Mouse (Mus musculus): Measurements from ENCODE around the gene Chil1. TPM values are rescaled to one million over a fixed set of nuclear protein-coding genes. Genes with fewer than 3 reads are reported as not detected.

Gene Chil1
- polyA plus RNA-seq, 1 experiment from 2014 or later: 11.6 TPM

DNA sequence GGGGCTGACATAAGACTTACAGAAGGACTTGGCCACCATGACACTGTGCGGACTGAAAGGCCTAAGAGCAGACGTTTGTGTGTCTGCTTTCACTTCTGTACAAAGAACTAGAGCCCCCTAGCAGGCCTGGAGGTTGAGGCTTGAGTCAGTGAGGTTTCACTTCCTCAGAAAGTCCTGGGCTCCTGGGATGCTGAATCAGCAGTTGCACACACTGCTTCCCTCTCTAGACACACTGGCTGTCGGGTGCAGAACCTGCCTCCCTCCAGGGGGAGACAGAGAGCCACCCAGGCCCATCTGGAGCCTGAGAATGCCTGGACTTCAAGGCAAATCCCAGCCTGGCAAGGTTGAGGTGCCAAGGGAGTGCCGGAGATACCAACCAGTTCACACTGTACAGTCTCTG, 14.4 kb downstream of the Chil1 start:
- Histone ChIP-seq H3K9ac (no peak overlapping the region), H3K4me1 (peaks cover 40% of the 10 kb centered on the region), H3K36me3 (no peaks in the 10 kb centered on the region), H3K27me3 (no peaks in the 10 kb centered on the region), H3K27ac (peak overlapping the region; percentile 74), H3K4me2 (replicated peaks) (peak overlapping the region; percentile 23), H3K9me3 (no peaks in the 10 kb centered on the region), H3K4me3 (no peak overlapping the region)
- no peak; the same call in 1 of the 2 replicates for ATAC-seq (ENCODE audit: low FRiP score, low read depth)
- 68% methylated on average over 4 of the region's 4 CpGs for WGBS

GRCm38 (mm10) chr1:134197325-134197982, 15.5 kb downstream of the Chil1 start:
- Histone ChIP-seq H3K27me3 (no peaks in the 10 kb centered on the region), H3K27ac (no peak overlapping the region), H3K36me3 (no peaks in the 10 kb centered on the region), H3K4me2 (replicated peaks) (no peak overlapping the region), H3K4me1 (peaks cover 40% of the 10 kb centered on the region), H3K4me3 (no peak overlapping the region), H3K9me3 (no peaks in the 10 kb centered on the region), H3K9ac (no peak overlapping the region)
- ATAC-seq (ENCODE audit: low FRiP score, low read depth): no peak
- WGBS: 83% methylated on average over 15 of the region's 15 CpGs

GRCm38 (mm10) chr1:134198197-134198995, 16.4 kb downstream of the Chil1 start:
- no peak overlapping the region for H3K27ac ChIP-seq
- 86% methylated on average over 12 of the region's 12 CpGs for WGBS
- H3K4me1 ChIP-seq: peaks cover 34% of the 10 kb centered on the region
- H3K9me3 ChIP-seq: no peaks in the 10 kb centered on the region
- no peak overlapping the region for H3K4me3 ChIP-seq
- no peak overlapping the region; the same call in 1 of the 2 replicates for H3K4me2 ChIP-seq (replicated peaks)
- H3K27me3 ChIP-seq: no peaks in the 10 kb centered on the region
- no peak overlapping the region for H3K9ac ChIP-seq
- no peaks in the 10 kb centered on the region for H3K36me3 ChIP-seq
- no peak for ATAC-seq (ENCODE audit: low FRiP score, low read depth)

GRCm38 (mm10) chr1:134200481-134200880, 18.5 kb downstream of the Chil1 start:
- Histone ChIP-seq H3K4me2 (replicated peaks) (no peak overlapping the region), H3K9me3 (no peaks in the 10 kb centered on the region), H3K4me3 (no peak overlapping the region), H3K36me3 (no peaks in the 10 kb centered on the region), H3K27me3 (no peaks in the 10 kb centered on the region), H3K9ac (no peak overlapping the region), H3K4me1 (peaks cover 17% of the 10 kb centered on the region), H3K27ac (no peak overlapping the region)
- ATAC-seq (ENCODE audit: low FRiP score, low read depth): no peak
- WGBS: 51% methylated on average over 2 of the region's 2 CpGs

GRCm38 (mm10) chr1:134200998-134201686, 19.2 kb downstream of the Chil1 start:
- no peak overlapping the region for H3K9ac ChIP-seq
- H3K36me3 ChIP-seq: no peaks in the 10 kb centered on the region
- H3K27ac ChIP-seq: no peak overlapping the region
- WGBS: 91% methylated on average over 6 of the region's 6 CpGs
- peaks cover 17% of the 10 kb centered on the region for H3K4me1 ChIP-seq
- no peak for ATAC-seq (ENCODE audit: low FRiP score, low read depth)
- H3K4me3 ChIP-seq: no peak overlapping the region
- H3K4me2 ChIP-seq (replicated peaks): no peak overlapping the region
- no peaks in the 10 kb centered on the region for H3K27me3 ChIP-seq
- no peaks in the 10 kb centered on the region for H3K9me3 ChIP-seq

GRCm38 (mm10) chr1:134201751-134202420, 19.9 kb downstream of the Chil1 start:
- no peaks in the 10 kb centered on the region for H3K36me3 ChIP-seq
- ATAC-seq (ENCODE audit: low FRiP score, low read depth): no peak
- WGBS: 46% methylated on average over 3 of the region's 3 CpGs
- H3K4me2 ChIP-seq (replicated peaks): no peak overlapping the region
- no peaks in the 10 kb centered on the region for H3K27me3 ChIP-seq
- no peaks in the 10 kb centered on the region for H3K9me3 ChIP-seq
- no peak overlapping the region for H3K9ac ChIP-seq
- no peak overlapping the region for H3K4me3 ChIP-seq
- peaks cover 16% of the 10 kb centered on the region for H3K4me1 ChIP-seq
- no peak overlapping the region for H3K27ac ChIP-seq

- 89% methylated on average over 13 of the region's 13 CpGs for WGBS
- no peak overlapping the region for H3K4me3 ChIP-seq
- no peak overlapping the region for H3K9ac ChIP-seq
- H3K9me3 ChIP-seq: no peaks in the 10 kb centered on the region
- ATAC-seq (ENCODE audit: low FRiP score, low read depth): no peak
- no peaks in the 10 kb centered on the region for H3K27me3 ChIP-seq
- H3K4me1 ChIP-seq: peaks cover 16% of the 10 kb centered on the region
- H3K27ac ChIP-seq: no peak overlapping the region
- H3K36me3 ChIP-seq: no peaks in the 10 kb centered on the region
- no peak overlapping the region for H3K4me2 ChIP-seq (replicated peaks)
These were observed 22.3 kb downstream of the Chil1 start for GRCm38 (mm10) chr1:134204230-134204629.

DNA sequence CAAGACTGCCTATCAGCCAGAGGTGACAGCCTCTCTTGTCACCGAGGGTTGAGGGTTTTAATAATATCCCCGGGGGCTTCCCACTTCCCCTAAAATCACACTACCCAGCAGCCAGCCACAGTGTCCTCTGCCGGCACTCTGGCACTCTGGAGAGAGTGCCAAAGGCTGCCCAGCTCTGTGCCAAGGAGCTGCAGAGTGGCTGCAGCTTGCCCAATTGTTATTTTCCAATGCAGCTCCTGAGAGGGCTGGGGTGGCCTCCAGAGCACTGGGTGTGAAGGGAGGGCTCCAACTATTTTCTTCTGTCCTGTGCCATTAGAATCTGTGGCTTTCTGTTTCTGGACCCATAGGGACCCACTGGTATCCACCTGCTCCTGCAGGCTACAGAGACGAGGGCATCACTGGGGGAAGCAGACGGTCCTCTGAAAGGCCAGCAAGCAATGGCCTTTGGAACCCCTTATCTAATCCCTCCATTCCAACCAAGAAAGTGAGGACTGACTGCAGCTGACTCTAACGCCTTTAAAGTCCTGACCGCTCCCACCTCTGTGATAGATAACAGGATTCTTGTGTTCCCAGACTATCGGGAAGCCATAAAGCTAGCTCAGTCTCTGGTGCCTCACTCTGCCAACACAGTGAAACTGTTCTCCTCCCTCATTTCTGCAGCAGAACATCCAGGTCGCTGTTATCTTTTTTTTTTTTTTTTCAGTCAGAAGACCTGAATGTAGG, 23.5 kb downstream of the Chil1 start:
- H3K36me3 ChIP-seq: no peaks in the 10 kb centered on the region
- H3K27ac ChIP-seq: no peak overlapping the region
- H3K9ac ChIP-seq: no peak overlapping the region
- no peak for ATAC-seq (ENCODE audit: low FRiP score, low read depth)
- 46% methylated on average over 9 of the region's 9 CpGs for WGBS
- H3K27me3 ChIP-seq: no peaks in the 10 kb centered on the region
- H3K4me1 ChIP-seq: peaks cover 21% of the 10 kb centered on the region
- no peaks in the 10 kb centered on the region for H3K9me3 ChIP-seq
- no peak overlapping the region for H3K4me2 ChIP-seq (replicated peaks)
- no peak overlapping the region for H3K4me3 ChIP-seq

DNA sequence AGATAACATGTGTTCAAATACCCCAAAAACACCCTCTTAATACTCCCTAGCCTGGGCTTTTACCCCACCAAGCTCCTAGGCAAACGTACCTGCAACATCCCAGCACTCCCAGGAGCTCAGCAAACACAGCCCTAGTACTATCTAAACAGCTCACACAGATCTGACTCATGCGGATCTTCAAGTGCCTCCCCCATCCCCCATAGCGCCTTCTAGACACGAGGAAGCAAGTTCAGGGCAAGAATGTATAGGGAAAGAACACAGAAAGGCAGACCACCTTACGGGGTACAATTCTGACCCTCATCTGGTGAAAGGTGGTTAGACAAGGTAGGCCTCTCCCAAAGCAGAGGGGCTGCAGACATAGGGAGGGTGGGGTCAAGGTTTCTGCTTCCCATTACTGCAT, 24.1 kb downstream of the Chil1 start:
- Histone ChIP-seq H3K9ac (0 out of 2 replicates have a peak overlapping the region, but pooled peaks have one; percentile 1), H3K27ac (no peak overlapping the region), H3K9me3 (no peaks in the 10 kb centered on the region), H3K4me1 (peaks cover 27% of the 10 kb centered on the region), H3K4me2 (replicated peaks) (no peak overlapping the region), H3K27me3 (no peaks in the 10 kb centered on the region), H3K4me3 (no peak overlapping the region), H3K36me3 (no peaks in the 10 kb centered on the region)
- ATAC-seq (ENCODE audit: low FRiP score, low read depth): no peak
- 34% methylated on average over 5 of the region's 5 CpGs for WGBS

GRCm38 (mm10) chr1:134210179-134210755, 28.3 kb downstream of the Chil1 start:
- Histone ChIP-seq H3K36me3 (no peaks in the 10 kb centered on the region), H3K4me3 (no peak overlapping the region), H3K27me3 (peaks cover 3% of the 10 kb centered on the region; the same call in 1 of the 2 replicates), H3K27ac (no peak overlapping the region; the same call in 1 of the 2 replicates), H3K9ac (no peak overlapping the region), H3K4me2 (replicated peaks) (no peak overlapping the region), H3K9me3 (no peaks in the 10 kb centered on the region), H3K4me1 (peaks cover 37% of the 10 kb centered on the region)
- WGBS: 74% methylated on average over 6 of the region's 6 CpGs
- no peak for ATAC-seq (ENCODE audit: low FRiP score, low read depth)

- no peak overlapping the region for H3K4me2 ChIP-seq (replicated peaks)
- no peak for ATAC-seq (ENCODE audit: low FRiP score, low read depth)
- no peak overlapping the region for H3K9ac ChIP-seq
- H3K4me1 ChIP-seq: peaks cover 36% of the 10 kb centered on the region
- peaks cover 3% of the 10 kb centered on the region; the same call in 1 of the 2 replicates for H3K27me3 ChIP-seq
- no peaks in the 10 kb centered on the region for H3K9me3 ChIP-seq
- 46% methylated on average over 6 of the region's 6 CpGs for WGBS
- no peaks in the 10 kb centered on the region for H3K36me3 ChIP-seq
- no peak overlapping the region; the same call in 1 of the 2 replicates for H3K27ac ChIP-seq
- no peak overlapping the region for H3K4me3 ChIP-seq
These were observed 29.1 kb downstream of the Chil1 start for GRCm38 (mm10) chr1:134211043-134211442.
